Mouse (Mus musculus) adrenal gland (tissue): Measurements from ENCODE around the gene Tango6.

Experiments
- intact Hi-C: fragments of 180-260 bp; cut with DNase I; formaldehyde crosslinking; loops from one replicate; pipeline ENCODE4 v1.15.1; 2025
- long read RNA-seq, 2 experiments: library from polyadenylated mRNA; unstranded; transcript quantifications; one replicate each; pipeline ENCODE4 v2.0.0; 2020; ENCODE audit warnings: borderline replicate concordance in 1 of 2; ENCODE audit not compliant: insufficient replicate concordance in 1 of 2

Gene Tango6
- long read RNA-seq, experiment 1, partial matches to known transcripts, result 1 of 3 reads
- long read RNA-seq, experiment 1, other reads (novel, unspliced or antisense), result 2 of 3 reads
- long read RNA-seq, experiment 2, partial matches to known transcripts, result 1 of 3 reads
- long read RNA-seq, experiment 2, other reads (novel, unspliced or antisense), result 2 of 3 reads

DNA sequence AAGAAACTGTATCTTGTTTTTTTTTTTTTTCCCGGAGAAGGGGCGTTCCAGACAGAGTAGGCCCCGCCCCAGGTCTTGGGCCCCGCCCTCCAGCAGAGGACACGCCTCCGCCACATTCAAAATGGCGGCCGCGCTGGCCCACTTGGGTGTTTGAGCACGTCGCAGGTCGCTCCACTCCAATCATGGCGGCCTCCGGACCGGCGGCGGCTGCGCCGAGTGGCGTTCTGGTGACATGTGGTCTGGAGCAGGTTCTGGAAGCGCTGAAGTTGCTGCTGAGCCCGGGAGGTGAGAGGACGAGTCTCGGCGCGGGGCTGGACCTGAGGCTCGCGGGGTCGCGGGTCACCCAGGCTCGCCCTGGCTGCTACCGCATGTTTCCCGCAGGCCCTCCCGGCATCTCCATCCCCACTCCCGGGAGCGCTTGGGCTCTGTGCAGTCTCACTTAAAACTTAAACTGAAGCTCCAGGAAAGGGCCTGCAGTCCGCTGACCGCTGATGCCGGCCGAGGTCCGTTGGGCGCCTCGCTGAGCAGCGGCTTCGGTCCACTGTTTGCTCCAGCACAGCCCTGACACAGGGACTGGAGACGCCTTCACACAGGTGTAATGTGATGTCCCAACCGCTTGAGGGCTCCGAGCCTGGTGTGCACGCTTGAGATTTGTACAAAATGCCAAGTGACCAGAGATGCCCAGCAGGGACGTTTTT is at the start of gene Tango6:
Gene Tango6, plus strand, starts transcription at position 98 of the 698 bp plus-strand sequence.
- intact Hi-C loops, result no loop called here

DNA sequence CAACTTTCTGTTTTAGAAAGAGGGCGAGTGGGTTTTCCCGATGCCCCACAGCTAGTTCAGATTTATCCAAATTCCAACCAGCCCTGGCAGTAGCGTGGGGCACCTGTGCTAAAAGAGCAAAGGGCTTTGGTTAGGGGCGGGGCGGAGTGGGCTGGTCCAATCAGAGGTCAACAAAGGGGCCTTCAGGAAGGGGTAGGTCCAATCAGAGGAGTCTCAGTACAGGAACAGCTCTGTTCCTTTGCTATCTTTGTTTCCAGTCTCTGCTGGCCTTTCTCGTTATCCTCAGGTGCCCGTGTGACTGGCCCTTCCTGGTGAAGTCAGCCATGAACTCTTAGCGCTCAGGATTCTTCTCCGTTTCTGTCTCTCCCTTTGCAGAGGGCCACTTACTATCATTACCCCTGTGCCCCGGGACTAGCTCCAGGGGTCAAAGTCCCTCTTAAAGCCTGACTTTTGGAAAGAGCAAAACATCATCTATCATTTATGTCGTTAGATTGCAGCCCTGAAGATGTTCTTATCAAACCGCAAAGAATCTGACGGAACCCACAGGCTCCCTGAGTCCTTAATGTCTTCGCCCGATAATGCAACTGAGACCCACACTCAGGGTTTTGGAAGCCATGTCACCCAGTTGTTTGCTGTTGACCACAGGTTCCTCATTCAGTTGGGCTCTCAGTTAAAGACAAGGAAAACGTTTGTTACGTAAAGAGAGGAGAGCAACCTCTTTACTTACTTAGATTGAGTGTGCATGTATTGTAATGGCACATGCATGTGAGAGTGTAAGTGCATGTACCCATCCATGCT is 49.3 kb upstream of the Tango6 start:
- intact Hi-C loops, result no loop called here

DNA sequence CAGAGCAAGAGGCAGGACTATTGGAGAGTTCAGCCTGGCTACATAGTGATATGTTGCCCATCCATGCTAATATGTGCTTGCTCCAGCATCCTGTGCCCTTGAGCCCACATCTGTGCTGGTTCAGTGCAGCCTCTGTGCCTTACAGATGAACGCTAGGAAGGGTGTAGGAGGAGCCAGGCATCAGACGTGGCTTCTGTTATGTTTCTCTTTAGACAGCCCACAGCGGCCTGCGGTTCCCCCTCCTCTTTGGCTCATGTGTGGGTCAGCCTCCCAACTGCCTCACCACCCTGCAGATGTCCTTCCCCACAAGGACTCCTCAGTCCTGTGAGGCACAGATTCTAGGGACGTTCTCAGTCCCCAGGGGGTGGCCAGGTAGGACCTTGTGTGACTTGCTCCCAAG is 47.6 kb upstream of the Tango6 start:
- intact Hi-C loops, result no loop called here

DNA sequence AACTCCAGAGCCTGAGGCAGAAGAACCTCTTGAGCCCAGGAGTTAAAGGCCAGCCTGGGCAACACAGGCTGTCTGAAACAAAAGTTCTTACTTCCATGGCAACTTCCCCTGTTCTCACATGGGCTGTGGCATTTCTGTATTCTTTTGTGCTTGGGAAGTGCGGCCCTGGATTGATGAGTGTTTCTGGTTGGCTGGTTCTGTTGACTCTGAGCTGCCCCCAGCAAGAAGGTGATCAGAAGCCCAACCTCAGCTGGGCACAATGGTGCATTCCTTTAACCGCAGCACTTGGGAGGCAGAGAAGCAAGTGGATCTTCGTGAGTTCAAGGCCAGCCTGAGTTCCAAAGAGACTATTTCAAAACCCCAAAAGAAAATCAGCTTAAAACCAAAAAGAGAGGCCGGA is 45.4 kb upstream of the Tango6 start:
- intact Hi-C loops, result no loop called here

DNA sequence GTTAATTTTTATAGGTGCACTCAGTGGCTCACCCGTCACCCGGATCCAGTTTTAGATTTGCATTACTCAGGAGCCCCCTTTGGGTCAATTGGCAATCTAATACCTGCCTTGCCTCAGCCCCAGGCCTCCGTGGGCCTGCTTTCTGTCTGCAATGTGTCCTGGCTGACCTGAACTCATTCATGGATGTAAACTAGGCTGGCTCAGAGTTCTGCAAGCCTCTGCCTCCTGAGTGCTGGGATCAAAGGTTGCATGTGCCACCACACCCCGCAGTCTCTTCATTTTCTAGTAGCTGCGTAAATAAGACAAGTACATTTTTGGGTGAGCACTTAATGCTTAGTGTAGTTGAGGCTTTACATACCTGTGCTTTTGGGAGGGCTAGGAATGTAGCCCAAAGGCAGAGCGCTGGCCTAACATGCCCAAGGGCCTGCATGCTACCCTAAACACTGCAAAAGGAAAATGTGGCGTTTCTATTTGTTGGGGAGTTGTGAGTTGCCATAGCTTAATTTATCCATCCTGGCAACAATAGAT is 44.0 kb upstream of the Tango6 start:
- intact Hi-C loops, result no loop called here

DNA sequence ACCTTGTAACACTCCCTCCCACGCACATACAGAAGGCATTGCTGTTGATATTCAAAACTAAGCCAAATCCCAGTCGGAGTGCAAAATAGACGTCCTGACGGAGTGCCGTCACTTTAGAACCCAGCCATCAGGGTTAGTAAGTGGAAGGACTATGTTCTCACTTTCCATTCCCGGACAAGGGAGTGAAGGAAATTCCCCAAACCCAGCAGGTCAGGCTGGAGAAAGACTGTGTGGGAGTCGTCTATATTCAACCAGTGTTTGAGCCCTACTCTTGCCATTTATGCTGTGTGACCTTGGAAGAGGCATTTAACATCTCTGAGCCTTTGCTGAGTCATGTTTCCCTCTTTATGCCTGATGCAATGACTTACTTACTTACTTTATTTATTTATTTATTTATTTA is 42.7 kb upstream of the Tango6 start:
- intact Hi-C loops, result loop anchor here (10.0 kb wide), 1 partner anchor 225 kb away; the partner anchor contains the start of gene Zfp90

DNA sequence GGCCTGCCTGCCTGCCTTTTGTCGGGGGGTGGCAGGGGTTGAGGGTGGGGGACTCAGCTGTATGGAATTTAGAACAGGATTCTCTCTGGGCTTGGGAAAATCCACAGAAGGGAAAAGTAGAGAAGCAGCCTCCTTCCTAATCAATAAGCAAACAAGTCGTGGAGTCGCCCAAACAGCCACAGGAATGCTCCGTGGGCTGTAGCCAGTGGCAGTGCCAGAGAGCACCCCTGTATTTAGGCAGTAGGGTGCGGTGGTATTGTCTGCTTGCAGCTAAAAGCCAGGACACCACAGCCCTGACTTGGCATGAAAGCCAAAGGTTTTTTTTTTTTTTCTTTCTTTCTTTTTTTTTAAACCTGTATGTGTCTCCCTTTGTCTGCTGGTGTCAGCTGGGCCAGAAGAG is 41.9 kb upstream of the Tango6 start:
- intact Hi-C loops, result loop anchor here (10.0 kb wide), 1 partner anchor 226 kb away; the partner anchor contains the start of gene Zfp90

DNA sequence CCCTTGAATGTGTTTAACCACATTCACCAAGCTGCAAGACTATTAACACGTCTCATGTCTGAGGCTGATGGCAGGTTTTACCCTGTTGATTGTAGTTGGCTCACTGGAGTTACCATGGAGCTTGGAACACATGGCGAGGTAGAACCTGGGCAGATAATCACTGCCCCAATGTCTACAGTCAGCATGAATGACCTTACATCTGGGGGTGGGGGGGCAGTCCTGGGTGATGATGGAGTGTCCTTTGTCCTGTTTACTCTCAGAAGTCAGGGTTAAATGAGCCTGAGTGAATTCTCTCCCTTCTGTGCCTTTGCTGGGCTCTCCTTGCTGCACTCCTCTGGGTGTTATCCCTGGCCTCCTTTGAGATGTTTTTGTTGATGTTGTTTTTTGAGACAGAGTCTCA is 40.7 kb upstream of the Tango6 start:
- intact Hi-C loops, result loop anchor here (10.0 kb wide), 1 partner anchor 227 kb away; the partner anchor contains the start of gene Zfp90

DNA sequence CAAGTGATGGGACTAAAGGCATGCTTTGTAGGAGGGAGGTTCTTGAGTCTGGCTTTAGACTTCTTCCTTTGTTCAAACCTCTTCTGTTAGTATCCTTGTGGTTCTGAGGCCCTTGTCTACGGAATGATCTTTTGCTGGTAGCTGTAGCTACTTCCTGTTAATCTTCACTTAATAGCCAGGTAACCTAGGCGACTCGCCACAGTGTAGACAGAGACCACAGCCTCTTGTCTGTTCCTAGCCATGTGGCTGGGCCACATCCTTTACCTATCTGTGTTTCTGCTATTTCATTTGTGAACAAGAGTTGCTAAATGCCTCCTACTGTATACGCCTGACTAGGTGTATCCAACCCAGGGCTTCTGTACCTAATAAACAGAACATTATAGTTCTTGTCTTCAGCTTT is 39.8 kb upstream of the Tango6 start:
- intact Hi-C loops, result loop anchor here (10.0 kb wide), 1 partner anchor 228 kb away; the partner anchor contains the start of gene Zfp90

DNA sequence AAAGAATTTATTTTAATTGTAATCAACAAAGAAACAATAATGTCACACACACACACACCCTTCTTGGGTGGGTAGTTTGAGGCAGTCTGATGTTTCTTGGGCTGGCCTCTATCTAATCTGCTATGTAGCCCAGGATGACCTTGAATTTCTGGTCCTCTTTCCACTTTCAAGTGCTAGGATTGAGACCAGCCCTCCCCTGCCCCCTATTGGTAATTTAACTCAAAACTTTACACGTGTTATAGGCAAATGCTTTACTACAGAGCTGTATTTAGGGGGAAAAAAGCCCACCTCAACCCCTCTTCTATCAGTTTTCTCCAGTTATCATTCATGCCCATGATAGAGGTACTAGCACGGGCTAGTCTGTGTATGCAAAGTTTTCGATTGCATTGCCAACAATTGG is 37.9 kb upstream of the Tango6 start:
- intact Hi-C loops, result loop anchor here (5.0 to 10.0 kb wide), 2 partner anchors 213 to 230 kb away; partner anchors contain the start of gene Zfp90

DNA sequence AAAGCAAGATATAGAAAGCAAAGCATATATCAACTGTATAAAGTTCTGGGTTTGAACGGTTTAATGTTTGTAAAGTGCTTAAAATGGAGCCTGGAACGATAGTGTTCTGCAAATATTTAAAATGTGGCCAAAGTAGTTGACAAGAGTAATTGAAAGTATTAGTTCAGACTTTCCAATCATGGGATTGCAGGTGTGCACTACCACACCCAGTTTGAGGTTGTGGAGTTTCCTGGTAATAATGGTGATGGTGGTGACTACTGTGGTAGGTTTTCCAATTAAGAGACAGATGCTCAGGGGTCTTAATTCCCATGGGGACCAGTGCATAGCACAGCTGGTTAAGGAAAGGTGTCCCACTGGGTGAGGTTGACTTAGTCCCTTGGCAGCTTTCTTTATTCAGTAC is 36.7 kb upstream of the Tango6 start:
- intact Hi-C loops, result loop anchor here (5.0 to 10.0 kb wide), 2 partner anchors 214 to 231 kb away; partner anchors contain the start of gene Zfp90

DNA sequence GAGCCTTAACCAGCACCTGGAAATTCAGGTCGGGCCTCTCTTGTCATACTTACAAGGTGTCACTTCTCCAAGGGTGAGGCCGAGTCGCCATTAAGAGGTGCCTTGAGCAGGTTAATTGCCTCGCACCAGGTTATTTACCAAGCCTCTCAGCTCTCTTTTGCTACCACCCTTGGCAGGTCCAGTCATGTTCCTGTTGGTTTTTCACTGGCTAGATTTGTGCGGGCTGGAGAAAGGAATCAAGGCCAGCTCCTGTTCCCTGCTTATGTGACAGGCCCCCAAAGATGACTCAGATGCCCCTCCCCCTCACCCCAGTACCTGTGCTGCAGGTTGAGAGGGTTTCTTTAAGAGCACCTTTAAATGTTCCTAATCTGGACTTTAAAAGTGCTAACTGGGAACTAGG is 36.1 kb upstream of the Tango6 start:
- intact Hi-C loops, result loop anchor here (1.0 to 10.0 kb wide), 3 partner anchors 85 to 232 kb away; partner anchors contain the start of gene Zfp90

DNA sequence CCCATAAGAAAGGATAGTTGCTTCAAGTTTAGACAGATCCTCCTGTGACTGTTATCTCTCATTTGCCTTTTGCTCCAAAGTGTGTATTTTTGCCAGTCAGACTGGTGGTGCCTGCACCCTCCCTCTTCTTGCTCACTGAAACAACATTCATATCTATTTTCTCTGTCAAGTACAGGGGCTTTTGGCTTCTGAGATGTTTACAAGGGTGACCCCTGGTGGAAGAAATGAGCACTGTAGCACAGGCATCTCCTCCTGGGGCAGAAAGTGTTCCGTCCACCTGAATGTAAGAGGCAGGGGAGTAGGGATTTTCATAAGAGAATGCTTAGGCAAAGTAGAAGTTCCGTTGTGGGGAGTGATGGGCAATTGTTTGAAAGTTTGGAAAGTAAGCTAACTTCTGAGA is 35.5 kb upstream of the Tango6 start:
- intact Hi-C loops, result loop anchor here (1.0 to 10.0 kb wide), 3 partner anchors 86 to 233 kb away; partner anchors contain the start of gene Zfp90

DNA sequence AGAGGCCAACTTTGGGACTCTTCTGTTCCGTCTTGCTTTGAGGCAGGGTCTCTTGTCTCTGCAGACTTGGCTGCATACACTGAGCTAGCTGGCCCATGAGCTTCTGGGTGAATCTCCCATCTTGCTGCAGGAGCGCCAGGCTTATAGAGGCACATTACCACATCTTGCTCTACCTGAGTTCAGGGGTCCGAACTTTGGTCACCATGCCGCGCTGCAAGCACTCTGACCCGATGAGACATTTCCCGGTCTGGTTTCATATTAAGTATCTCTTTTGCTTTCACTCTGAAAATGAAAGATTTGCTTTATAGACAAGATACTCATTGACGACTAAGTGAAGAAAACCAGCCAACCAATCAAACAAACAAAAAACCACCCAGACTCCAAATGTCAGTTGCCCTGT is 34.4 kb upstream of the Tango6 start:
- intact Hi-C loops, result loop anchor here (5.0 to 10.0 kb wide), 2 partner anchors 216 to 234 kb away; partner anchors contain the start of gene Zfp90

DNA sequence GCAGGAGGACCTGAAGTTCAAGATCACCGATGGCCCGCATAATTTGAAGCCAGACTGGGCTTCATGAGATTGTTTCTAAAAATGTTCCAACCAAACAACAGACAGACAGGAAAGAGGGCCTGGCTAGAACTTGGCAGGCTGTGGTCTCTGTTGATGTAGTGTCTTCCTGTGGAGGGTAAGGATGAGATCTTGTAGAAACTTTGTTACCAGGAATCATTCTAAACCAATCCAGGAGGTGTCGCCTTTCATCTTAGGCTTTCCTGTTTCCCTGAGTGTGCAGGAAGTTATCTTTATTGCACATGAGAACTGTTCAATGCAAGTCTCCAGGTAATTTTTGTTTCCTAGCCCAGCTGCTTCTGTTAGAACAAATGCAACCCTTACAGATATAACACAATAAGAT is 30.9 kb upstream of the Tango6 start:
- intact Hi-C loops, result no loop called here

DNA sequence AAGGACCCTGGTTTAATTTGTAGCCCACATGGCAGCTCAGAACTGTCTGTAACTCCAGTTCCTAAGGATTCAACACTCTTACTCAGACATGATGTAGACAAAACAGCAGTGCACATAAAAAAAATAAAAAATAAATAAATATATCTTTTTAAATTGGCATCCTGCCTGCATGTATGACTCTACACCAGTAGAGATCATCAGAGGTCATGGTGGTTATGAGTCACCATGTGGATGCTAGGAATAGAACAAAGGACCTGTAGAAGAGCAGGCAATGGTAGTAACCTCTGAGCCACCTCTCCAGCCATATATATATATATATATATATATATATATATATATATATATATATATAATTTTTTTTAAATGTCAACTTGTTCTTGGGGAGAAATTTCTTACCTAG is 26.8 kb upstream of the Tango6 start:
- intact Hi-C loops, result no loop called here

DNA sequence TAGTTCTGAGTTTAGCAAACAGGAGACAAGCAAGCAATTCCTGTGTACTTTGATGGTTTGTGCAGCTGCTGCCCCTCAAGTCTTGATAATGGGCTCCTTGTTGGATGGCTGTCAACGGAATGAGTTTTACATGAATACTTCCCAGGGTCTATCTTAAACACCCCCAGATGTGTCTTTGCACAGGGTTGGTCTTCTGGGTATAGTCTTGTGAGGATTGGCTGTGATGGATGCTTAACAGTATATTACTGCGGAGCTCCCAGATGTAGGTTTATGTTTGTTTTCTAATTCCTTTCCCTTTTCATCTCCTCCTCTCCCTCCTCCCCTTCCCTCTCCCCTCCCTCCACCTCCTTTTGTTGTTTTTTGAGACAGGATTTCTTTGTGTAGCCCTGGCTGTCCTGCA is 10.1 kb upstream of the Tango6 start:
- intact Hi-C loops, result no loop called here

DNA sequence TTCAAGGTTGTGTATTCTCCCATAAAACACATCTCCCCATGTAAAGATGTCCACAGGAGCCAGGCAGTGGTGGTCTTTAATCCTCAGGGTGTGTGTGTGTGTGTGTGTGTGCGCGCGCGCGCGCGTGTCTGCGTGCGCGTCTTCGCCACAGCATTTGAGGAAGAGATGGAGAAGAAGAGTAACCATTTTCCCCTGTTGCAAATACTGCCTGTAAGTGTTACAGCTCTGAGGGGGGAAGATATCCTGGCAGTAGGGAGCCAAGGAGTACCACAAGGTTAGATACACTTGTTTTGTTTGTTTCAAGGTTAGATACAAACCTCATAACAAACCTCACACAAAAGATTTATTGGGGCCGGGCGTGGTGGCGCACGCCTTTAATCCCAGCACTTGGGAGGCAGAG is 8.6 kb upstream of the Tango6 start:
- intact Hi-C loops, result no loop called here

DNA sequence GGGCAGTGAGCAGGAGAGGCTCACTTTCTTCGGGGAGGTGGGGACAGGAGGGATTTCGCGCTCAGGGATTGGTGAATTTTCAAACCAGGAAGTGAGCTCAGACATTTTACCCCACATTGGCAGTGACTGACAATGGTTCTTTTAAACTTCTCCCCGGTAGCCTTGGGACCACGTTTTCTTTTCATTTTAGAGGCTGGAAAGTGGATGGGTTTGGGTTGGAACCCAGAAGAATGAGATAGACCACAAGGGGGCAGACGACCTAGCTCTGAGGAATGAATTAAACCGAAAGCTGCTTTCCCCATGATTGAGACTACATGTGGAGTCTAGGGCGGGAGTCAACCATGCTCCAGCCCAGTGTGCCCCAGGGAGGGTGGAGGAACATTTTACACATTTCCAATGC is 8.0 kb upstream of the Tango6 start:
- intact Hi-C loops, result no loop called here

DNA sequence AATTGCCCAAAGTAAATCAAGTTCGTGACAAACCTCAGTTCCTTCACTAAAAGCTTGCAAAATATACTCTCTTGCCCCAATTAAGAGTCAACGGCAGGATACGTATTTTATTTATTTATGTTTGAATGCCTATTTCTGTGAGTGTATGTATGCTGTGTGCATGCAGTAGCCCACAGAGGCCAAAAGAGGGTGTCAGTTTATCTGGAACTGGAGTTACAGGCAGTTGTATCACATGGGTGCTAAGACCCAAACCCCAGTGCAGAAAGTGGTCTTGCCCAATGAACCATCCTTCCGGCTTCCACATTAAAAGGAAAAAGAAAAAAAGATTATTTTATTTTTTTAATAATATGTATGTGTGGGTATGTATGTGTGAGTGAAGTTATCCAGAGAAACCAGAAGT is 1.5 kb downstream of the Tango6 start:
- intact Hi-C loops, result no loop called here

DNA sequence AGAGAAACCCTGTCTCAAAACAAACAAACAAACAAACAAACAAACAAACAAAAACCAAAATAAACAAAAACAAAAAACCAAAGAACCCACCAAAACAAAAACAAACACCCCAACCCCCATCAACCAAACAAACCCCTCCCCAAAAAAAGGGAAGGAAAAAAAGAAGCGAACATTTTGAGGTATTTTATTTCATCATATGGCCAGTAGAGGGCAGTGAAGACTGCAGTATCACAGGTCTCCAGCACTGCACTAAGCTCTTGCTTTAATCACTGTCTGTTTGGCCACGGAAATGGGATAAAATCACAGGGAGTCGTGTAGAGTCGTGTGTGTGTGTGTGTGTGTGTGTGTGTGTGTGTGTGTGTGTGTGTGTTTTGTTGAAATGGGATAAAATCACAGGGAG is 4.6 kb downstream of the Tango6 start:
- intact Hi-C loops, result no loop called here
